Mouse (Mus musculus): ENCODE results near the gene Gm20388. TPM values are rescaled to one million over a fixed set of nuclear protein-coding genes. Genes with fewer than 3 reads are reported as not detected.

The Gm20388 gene
- polyA plus RNA-seq, 1 experiment from 2014 or later = 1.4 TPM

DNA sequence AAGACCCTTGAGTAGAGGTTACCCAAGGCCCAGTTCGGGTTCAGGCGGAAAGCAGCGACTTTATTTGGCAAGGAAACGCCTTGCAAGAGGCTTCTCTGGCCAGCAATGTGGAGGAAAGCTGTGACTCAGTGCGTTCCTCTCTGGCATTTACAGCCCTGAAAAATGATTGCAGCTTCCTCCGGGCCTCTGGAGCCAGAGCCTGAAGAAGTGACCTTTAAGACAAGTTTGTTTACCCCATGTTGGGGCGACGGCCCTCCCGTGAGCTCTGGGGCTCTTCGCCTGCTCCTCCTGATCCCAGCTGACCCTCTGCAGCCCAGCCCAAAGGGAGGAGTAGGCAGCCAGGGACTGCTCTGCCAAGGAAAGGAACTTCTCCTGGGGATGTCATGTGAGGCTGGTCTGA is 1036.6 kb downstream of the Gm20388 start:
- 20% methylated on average over 10 of the region's 10 CpGs for WGBS (ENCODE audit: insufficient replicate concordance)
- Histone ChIP-seq H3K27ac (ENCODE audit: low read length) (no peak overlapping the region), H3K4me3 (ENCODE audit: low read depth, low read length) (no peak overlapping the region), H3K9me3 (replicated peaks; ENCODE audit: control insufficient read depth, low read length) (no peaks in the 10 kb centered on the region), H3K27me3 (ENCODE audit: control insufficient read depth, insufficient read depth, low read depth, low read length) (no peaks in the 10 kb centered on the region), H3K9ac (ENCODE audit: low read depth, low read length) (no peak overlapping the region), H3K36me3 (ENCODE audit: control insufficient read depth, insufficient read depth) (no peaks in the 10 kb centered on the region), H3K4me2 (ENCODE audit: low read depth, low read length) (no peak overlapping the region), H3K4me1 (ENCODE audit: control insufficient read depth, low read depth, low read length) (no peaks in the 10 kb centered on the region)
- no peak for ATAC-seq (ENCODE audit: low read depth)

DNA sequence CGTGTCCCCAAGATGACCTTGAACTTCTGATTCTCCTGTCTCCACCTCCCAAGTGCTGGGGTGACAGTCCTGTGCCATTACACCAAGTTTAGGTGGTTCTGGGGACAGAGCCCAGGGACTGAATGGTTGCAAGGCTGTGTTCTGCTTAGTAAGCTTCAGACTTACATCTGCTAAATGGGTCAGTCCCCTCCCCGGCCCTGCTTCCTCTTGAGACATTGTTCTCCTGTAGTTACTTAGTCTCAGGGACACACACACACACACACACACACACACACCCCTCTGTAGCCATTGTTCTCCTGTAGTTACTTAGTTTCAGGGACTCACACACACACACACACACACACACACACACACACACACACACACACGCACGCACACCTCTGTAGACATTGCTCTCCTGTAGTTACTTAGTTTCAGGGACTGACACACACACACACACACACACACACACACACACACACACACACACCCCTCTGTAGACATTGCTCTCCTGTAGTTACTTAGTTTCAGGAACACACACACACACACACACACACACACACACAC is 1037.5 kb downstream of the Gm20388 start:
- Histone ChIP-seq H3K4me1 (ENCODE audit: control insufficient read depth, low read depth, low read length) (no peaks in the 10 kb centered on the region), H3K27me3 (ENCODE audit: control insufficient read depth, insufficient read depth, low read depth, low read length) (no peaks in the 10 kb centered on the region), H3K9me3 (replicated peaks; ENCODE audit: control insufficient read depth, low read length) (no peaks in the 10 kb centered on the region), H3K27ac (ENCODE audit: low read length) (no peak overlapping the region), H3K4me3 (ENCODE audit: low read depth, low read length) (no peak overlapping the region), H3K36me3 (ENCODE audit: control insufficient read depth, insufficient read depth) (no peaks in the 10 kb centered on the region), H3K4me2 (ENCODE audit: low read depth, low read length) (no peak overlapping the region), H3K9ac (ENCODE audit: low read depth, low read length) (no peak overlapping the region)
- ATAC-seq (ENCODE audit: low read depth) = no peak
- WGBS (ENCODE audit: insufficient replicate concordance) = 33% methylated on average over 4 of the region's 4 CpGs

DNA sequence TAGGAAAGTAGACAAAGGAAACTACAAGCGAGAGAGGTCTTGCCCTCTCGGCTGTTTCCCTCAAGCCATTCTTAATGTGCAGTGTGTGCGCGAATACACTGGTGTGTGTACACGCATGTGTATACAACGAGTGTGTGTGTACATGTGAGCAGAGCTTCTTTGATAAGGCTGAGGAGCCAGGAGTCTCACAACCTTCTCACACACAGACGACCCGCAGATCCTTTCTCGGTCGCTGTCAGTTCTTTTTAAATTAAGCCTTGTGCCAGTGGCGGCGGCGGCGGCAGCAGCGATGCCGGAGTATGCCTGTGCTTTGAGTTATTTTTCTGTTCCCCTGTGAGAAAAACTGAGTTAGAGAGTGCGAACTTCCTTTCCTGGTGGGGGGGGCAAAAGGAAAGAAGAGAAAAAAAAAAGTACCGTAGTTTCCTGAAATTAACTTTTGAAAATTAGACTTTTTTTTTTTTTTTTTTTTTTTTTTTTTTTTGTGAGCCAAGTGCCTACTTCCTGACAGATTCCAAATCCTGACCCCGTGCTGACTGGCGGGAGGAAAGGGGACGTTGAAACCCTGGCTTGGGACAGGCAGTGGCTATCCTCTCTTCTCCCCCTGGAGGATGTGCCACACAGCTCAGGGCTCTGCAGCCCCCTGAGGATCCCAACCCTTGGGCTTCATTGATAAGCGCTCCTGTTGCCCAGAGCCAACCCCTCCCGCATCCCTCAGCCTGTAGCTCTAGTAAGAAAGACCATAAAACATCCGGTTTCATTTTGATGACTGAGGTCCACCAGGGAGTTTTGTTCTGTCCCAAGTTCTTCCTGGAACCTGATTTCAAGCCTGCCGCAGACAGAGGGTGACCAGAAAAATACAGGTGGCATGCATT is 1038.2 kb downstream of the Gm20388 start:
- Histone ChIP-seq H3K9me3 (replicated peaks; ENCODE audit: control insufficient read depth, low read length) (no peaks in the 10 kb centered on the region), H3K27me3 (ENCODE audit: control insufficient read depth, insufficient read depth, low read depth, low read length) (no peaks in the 10 kb centered on the region), H3K4me2 (ENCODE audit: low read depth, low read length) (no peak overlapping the region), H3K9ac (ENCODE audit: low read depth, low read length) (no peak overlapping the region), H3K4me3 (ENCODE audit: low read depth, low read length) (no peak overlapping the region), H3K36me3 (ENCODE audit: control insufficient read depth, insufficient read depth) (no peaks in the 10 kb centered on the region), H3K27ac (ENCODE audit: low read length) (no peak overlapping the region), H3K4me1 (ENCODE audit: control insufficient read depth, low read depth, low read length) (no peaks in the 10 kb centered on the region)
- WGBS (ENCODE audit: insufficient replicate concordance) = 26% methylated on average over 25 of the region's 25 CpGs
- ATAC-seq (ENCODE audit: low read depth) = no peak

DNA sequence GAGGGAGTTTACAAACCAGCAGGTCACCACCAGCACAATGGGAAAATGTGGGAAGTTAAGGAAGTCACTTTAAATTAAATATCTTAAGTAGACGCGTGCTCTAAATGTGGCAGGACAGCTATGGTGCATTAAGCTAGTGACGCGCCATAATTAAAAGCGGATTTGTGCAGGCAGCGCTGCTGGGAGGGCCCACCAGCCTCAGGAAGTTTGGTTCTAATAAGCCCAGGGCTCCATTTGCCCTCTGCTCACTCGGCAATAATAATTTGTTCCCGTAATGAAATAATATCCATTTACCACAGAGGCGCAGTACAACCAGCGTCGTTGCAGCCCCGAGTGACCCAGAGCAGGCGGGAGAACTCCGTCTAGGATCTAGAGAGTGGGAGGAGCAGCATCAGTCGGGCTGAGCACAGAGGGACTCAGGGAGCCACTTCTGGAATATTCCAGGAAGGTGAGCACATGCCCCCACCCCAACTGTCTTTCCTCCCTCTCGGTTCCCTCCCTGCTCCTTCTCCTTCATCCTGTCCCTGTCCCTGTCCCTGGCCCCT is 1040.1 kb downstream of the Gm20388 start:
- Histone ChIP-seq H3K4me2 (ENCODE audit: low read depth, low read length) (no peak overlapping the region), H3K4me3 (ENCODE audit: low read depth, low read length) (no peak overlapping the region), H3K4me1 (ENCODE audit: control insufficient read depth, low read depth, low read length) (no peaks in the 10 kb centered on the region), H3K27me3 (ENCODE audit: control insufficient read depth, insufficient read depth, low read depth, low read length) (no peaks in the 10 kb centered on the region), H3K9me3 (replicated peaks; ENCODE audit: control insufficient read depth, low read length) (no peaks in the 10 kb centered on the region), H3K9ac (ENCODE audit: low read depth, low read length) (no peak overlapping the region), H3K36me3 (ENCODE audit: control insufficient read depth, insufficient read depth) (no peaks in the 10 kb centered on the region), H3K27ac (ENCODE audit: low read length) (no peak overlapping the region)
- WGBS (ENCODE audit: insufficient replicate concordance) = 61% methylated on average over 16 of the region's 16 CpGs
- no peak for ATAC-seq (ENCODE audit: low read depth)

DNA sequence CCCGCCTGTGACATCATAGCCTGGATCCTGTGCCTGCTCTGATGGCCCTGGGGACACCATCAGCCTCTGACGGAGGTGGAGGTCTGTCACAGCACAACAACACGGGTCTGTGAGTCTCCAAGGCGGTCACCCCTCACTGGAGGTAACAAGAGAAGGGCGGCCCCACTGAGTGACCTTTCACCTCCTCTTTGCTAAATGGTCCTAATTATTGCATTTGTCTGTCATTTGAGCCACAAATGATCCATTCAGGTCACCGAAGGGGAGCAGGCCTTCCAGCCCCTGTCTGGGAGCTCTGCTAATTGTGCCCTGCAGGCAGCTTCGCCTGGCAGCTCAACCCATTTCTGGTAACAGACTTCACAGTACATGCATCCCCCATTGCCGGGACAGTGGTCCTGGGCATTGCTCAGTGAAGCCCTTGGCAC is 1048.8 kb downstream of the Gm20388 start:
- 47% methylated on average over 8 of the region's 8 CpGs for WGBS (ENCODE audit: insufficient replicate concordance)
- H3K4me3 ChIP-seq (ENCODE audit: low read depth, low read length) = no peak overlapping the region

DNA sequence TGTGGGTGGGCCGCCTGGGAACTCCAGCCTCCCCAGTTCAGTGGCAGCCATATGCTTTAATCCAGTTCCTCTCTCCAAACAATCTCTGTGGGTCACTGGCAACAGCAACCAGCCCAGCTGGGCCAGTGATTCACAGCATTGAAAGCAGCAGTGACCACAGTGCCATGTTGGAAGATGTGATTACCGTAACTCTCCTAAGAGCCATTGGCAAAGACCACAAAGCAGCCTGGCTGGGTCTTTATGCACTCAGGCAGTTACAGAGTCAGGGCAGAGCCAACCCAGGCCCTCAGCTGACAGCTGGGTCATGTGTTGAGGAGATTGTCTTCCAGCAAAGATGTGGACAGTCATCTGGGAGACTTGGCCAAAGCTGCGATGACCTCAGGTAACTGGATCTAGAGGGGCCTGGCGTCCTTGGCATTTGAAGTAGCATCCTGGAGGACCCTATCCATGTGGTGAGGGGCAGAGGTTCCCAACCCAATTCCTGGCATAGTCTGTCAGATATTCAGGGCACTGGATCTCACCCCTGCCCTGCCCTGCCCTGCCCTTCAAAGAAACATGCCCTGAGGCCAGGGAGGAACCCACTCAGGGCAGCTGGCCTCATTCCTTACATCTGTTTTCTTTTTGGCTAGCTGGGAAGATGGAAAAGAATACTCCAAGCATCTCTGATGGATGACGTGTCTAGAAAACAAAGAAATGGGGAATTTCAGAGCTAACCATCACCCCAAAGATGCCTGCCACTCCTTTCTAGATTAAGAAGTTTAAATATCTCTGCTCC is 1052.2 kb downstream of the Gm20388 start:
- Histone ChIP-seq H3K4me1 (ENCODE audit: control insufficient read depth, low read depth, low read length) (no peaks in the 10 kb centered on the region), H3K9ac (ENCODE audit: low read depth, low read length) (no peak overlapping the region), H3K4me2 (ENCODE audit: low read depth, low read length) (no peak overlapping the region), H3K27me3 (ENCODE audit: control insufficient read depth, insufficient read depth, low read depth, low read length) (no peaks in the 10 kb centered on the region), H3K27ac (ENCODE audit: low read length) (no peak overlapping the region), H3K4me3 (ENCODE audit: low read depth, low read length) (no peak overlapping the region), H3K9me3 (replicated peaks; ENCODE audit: control insufficient read depth, low read length) (no peaks in the 10 kb centered on the region), H3K36me3 (ENCODE audit: control insufficient read depth, insufficient read depth) (no peaks in the 10 kb centered on the region)
- 71% methylated on average over 5 of the region's 5 CpGs for WGBS (ENCODE audit: insufficient replicate concordance)
- no peak for ATAC-seq (ENCODE audit: low read depth)

More for the DNA sequence above, 1048.8 kb downstream of the Gm20388 start:
- Histone ChIP-seq H3K36me3 (ENCODE audit: control insufficient read depth, insufficient read depth) (no peaks in the 10 kb centered on the region), H3K27me3 (ENCODE audit: control insufficient read depth, insufficient read depth, low read depth, low read length) (no peaks in the 10 kb centered on the region), H3K9me3 (replicated peaks; ENCODE audit: control insufficient read depth, low read length) (no peaks in the 10 kb centered on the region), H3K4me1 (ENCODE audit: control insufficient read depth, low read depth, low read length) (no peaks in the 10 kb centered on the region), H3K4me2 (ENCODE audit: low read depth, low read length) (no peak overlapping the region), H3K9ac (ENCODE audit: low read depth, low read length) (no peak overlapping the region), H3K27ac (ENCODE audit: low read length) (no peak overlapping the region)
- ATAC-seq (ENCODE audit: low read depth) = no peak

DNA sequence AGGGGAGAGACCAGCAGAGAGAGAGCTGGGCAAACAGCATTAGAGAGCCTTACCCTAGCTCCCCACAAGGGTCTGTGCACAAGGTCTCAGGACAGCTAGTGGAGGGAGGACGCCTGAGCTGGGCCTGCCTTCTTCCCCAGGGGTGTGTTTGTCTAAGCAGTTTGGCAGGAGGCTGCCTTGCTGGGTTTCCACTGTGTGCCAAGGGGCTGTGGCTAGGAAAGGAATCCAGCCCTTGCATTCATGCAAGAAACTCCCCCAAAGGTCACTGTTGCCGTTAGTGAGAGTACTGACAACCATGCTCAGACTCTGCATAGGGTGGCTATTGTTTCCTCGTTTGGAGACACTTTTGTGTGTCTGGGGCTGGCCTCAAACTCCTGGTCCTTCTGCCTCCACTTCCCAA is 1055.9 kb downstream of the Gm20388 start:
- Histone ChIP-seq H3K4me3 (ENCODE audit: low read depth, low read length) (no peak overlapping the region), H3K27me3 (ENCODE audit: control insufficient read depth, insufficient read depth, low read depth, low read length) (peaks cover 7% of the 10 kb centered on the region), H3K4me2 (ENCODE audit: low read depth, low read length) (no peak overlapping the region), H3K9me3 (replicated peaks; ENCODE audit: control insufficient read depth, low read length) (no peaks in the 10 kb centered on the region), H3K9ac (ENCODE audit: low read depth, low read length) (no peak overlapping the region), H3K4me1 (ENCODE audit: control insufficient read depth, low read depth, low read length) (no peaks in the 10 kb centered on the region), H3K36me3 (ENCODE audit: control insufficient read depth, insufficient read depth) (no peaks in the 10 kb centered on the region), H3K27ac (ENCODE audit: low read length) (no peak overlapping the region)
- 21% methylated on average over 3 of the region's 3 CpGs for WGBS (ENCODE audit: insufficient replicate concordance)
- ATAC-seq (ENCODE audit: low read depth) = no peak

DNA sequence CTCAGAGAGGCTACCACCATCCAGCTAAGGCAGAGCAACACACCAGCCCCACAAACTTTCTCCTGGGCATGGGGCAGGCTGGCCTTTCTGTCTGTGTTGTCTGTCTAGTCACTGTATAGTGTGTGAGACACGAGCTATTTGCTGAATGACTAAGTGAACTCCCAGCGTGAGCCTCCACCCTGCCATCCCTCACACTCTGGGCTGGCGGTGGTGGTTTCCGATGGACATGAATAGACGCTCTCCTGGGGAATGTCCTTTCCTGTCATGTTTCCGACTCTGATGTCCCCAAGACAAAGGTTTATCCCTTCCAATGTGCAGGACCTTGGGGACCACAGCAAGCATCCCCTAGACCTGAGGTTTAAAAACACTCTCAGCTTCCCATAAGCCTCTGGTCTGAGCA is 1057.7 kb downstream of the Gm20388 start:
- Histone ChIP-seq H3K27ac (ENCODE audit: low read length) (no peak overlapping the region), H3K4me2 (ENCODE audit: low read depth, low read length) (no peak overlapping the region), H3K4me1 (ENCODE audit: control insufficient read depth, low read depth, low read length) (no peaks in the 10 kb centered on the region), H3K27me3 (ENCODE audit: control insufficient read depth, insufficient read depth, low read depth, low read length) (peaks cover 23% of the 10 kb centered on the region), H3K9me3 (replicated peaks; ENCODE audit: control insufficient read depth, low read length) (no peaks in the 10 kb centered on the region), H3K9ac (ENCODE audit: low read depth, low read length) (no peak overlapping the region), H3K36me3 (ENCODE audit: control insufficient read depth, insufficient read depth) (no peaks in the 10 kb centered on the region), H3K4me3 (ENCODE audit: low read depth, low read length) (no peak overlapping the region)
- no peak for ATAC-seq (ENCODE audit: low read depth)
- 39% methylated on average over 6 of the region's 6 CpGs for WGBS (ENCODE audit: insufficient replicate concordance)

Data from liver, embryonic 16.5 days (tissue).